Mouse (Mus musculus) adrenal gland, postnatal 25 days (tissue): ENCODE measurements at regions not wholly inside any gene's neighbourhood (a gene's known extent, or its start where the extent isn't known, plus 50 kb on each side); places are given as distances from the start of the nearest gene placed in this dataset.

Experiments used
- DNase-seq: peaks from one replicate; pipeline ENCODE4 v3.0.0; 2021; ENCODE audit warnings: mixed read lengths

- DNase-seq: no peak
Observed at GRCm38 (mm10) chr11:12180351-12180750, 141.9 kb upstream of the Grb10 start.

- no peak for DNase-seq
Observed at GRCm38 (mm10) chr11:12172429-12172828, 133.9 kb upstream of the Grb10 start.

- peak; percentile 8 for DNase-seq
Observed at GRCm38 (mm10) chr11:12171312-12171711, 132.8 kb upstream of the Grb10 start.

- no peak for DNase-seq
Observed at GRCm38 (mm10) chr11:12168432-12168831, 129.9 kb upstream of the Grb10 start.
